Mouse (Mus musculus) frontal cortex, adult (tissue): Measurements from ENCODE around the gene Pla2g4a.

Experiments used
- ATAC-seq: cut with Nextera tagmentation; 2 replicates; pipeline ENCODE4 v1.9.2; 2017; ENCODE audit warnings: mild to moderate bottlenecking, moderate library complexity, mixed read lengths; ENCODE audit not compliant: low TSS enrichment

The Pla2g4a gene

GRCm38 (mm10) chr1:149855581-149855980 is 105.5 kb downstream of the Pla2g4a start:
- ATAC-seq, result no peak

- no peak for ATAC-seq
These were observed 106.2 kb downstream of the Pla2g4a start for GRCm38 (mm10) chr1:149854867-149855266.

- ATAC-seq, result no peak
These were observed 114.4 kb downstream of the Pla2g4a start for GRCm38 (mm10) chr1:149846655-149847054.

GRCm38 (mm10) chr1:149841845-149842244 is 119.2 kb downstream of the Pla2g4a start:
- ATAC-seq, result no peak

- no peak for ATAC-seq
These were observed 120.1 kb downstream of the Pla2g4a start for GRCm38 (mm10) chr1:149840961-149841416.

- ATAC-seq, result no peak
These were observed 120.7 kb downstream of the Pla2g4a start for GRCm38 (mm10) chr1:149840312-149840930.

GRCm38 (mm10) chr1:149836496-149836895 is 124.6 kb downstream of the Pla2g4a start:
- ATAC-seq, result no peak

GRCm38 (mm10) chr1:149833876-149834275 is 127.2 kb downstream of the Pla2g4a start:
- no peak for ATAC-seq

GRCm38 (mm10) chr1:149832952-149833351 is 128.1 kb downstream of the Pla2g4a start:
- ATAC-seq, result peak; percentile 99

GRCm38 (mm10) chr1:149832514-149832913 is 128.6 kb downstream of the Pla2g4a start:
- ATAC-seq, result no peak

- no peak for ATAC-seq
These were observed 130.0 kb downstream of the Pla2g4a start for GRCm38 (mm10) chr1:149831100-149831499.

- ATAC-seq, result no peak
These were observed 147.3 kb downstream of the Pla2g4a start for GRCm38 (mm10) chr1:149813616-149814345.

GRCm38 (mm10) chr1:149809527-149809926 is 151.6 kb downstream of the Pla2g4a start:
- ATAC-seq, result no peak
